Mouse (Mus musculus): ENCODE data around the gene Sfrp4. TPM values are rescaled to one million over a fixed set of nuclear protein-coding genes. Genes with fewer than 3 reads are reported as not detected.

Gene Sfrp4
- total RNA-seq, 2 experiments from 2014 or later: 0.49 to 1.7 TPM

DNA sequence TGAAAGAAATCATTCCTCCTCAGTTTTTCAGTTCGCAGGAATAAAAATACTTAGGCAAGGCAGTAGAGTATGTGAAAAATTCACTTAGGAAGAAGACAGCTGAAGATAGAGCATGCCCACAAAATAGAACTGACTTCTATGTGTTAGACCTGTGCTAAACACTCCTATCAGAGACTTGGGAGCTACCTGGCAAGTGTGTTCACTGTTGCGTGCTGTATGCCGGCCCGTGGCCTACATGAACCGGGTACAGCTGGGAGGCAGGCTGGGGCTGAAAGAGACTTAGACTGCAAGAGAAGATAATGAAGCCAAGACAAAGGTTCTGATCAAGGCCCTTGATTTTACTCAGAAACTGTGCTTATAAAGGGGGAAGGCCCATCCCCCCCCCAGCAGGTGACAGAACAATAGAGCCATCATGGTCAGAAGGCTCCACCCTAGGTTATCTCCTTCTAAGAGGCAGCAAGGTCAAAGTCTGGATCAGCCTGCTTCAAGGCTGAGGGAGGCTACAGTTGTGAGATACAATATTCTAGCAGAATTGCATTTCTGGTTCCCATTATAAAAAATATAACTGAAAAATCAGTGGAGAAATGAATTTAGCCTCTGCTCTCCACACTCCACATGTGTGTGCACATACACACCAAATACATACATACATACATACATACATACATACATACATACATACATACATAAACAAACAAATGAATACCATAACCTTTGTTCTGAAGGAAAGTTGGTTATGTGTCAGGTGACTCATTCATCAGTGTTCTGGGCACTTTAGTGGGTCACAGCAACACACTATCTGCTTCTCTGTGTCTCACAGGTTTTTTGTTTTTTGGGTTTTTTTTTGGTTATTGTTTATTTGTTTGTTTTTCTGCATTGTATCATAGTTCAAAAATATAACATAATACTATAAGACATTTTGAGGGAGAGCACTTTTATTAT, 8.1 kb downstream of the Sfrp4 start:
- no peak for ATAC-seq (replicated peaks; ENCODE audit: poor library complexity)

DNA sequence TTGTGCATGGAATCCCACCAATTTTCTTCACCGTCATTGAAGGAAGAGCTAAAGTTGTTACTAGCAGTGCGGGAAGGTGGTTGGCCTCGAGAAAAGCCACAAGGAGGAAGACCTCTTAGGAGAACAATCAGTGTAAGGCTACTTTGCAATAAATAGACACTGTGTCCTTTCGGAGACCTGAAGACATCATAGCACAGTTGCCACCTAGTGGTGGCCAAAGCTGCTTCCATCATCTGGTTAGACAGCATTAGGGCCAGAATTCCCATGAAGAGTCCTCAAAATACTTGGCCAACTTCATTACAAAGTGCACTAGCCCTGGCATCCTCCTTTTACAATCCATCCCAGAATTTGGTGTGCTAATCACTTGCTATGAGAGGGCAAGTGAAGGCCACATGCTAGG, 13.2 kb downstream of the Sfrp4 start:
- ATAC-seq (replicated peaks; ENCODE audit: poor library complexity): peak; percentile 79

DNA sequence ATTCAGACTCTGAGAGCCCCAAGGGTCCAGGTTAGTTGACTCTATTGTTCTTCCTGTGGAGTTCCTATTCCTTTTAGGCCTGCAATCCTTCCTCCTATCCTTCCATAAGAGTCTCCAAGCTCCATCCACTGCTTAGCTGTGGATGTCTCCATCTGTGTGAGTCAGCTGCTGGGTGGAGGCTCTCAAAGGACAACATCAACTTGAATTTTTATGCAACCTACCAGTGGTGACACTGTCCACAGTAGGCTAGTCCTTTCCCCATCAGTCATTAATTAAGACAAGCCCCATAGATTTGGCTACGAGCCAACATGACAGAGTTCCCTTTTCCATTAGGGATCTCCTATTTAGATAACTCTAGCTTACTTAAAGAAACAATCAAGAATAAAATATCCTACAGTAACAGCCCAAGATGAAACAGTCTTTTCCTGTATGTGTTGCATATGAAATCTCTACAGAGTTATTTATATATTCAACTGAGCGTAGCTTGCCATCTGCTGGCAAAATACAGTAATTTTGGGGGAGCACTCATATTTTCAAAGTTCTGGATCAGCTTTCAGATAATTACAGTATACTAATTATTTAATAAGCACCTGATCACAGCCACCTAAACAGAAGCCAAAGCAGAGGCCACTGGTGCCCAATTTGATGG, 17.4 kb downstream of the Sfrp4 start:
- ATAC-seq (replicated peaks; ENCODE audit: poor library complexity): peak; percentile 64

DNA sequence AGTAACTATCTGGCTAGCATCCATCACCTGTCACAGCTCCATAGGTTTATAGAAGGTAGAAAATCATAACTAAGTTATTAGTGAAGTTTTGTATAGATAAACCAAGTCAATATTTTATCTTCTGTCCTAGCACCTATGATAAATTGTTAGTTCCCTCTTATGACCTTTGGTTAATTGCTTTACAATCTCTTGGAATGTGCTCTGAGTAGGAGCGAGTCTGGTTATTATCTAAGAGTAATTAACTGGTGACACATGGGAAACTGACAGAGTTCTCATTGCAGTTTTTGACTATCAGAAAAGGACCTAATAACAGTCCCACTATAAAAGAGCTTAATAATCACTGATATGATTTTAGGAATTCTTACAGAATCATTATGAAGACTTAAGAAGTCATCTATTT, 20.6 kb downstream of the Sfrp4 start:
- no peak for ATAC-seq (replicated peaks; ENCODE audit: poor library complexity)

DNA sequence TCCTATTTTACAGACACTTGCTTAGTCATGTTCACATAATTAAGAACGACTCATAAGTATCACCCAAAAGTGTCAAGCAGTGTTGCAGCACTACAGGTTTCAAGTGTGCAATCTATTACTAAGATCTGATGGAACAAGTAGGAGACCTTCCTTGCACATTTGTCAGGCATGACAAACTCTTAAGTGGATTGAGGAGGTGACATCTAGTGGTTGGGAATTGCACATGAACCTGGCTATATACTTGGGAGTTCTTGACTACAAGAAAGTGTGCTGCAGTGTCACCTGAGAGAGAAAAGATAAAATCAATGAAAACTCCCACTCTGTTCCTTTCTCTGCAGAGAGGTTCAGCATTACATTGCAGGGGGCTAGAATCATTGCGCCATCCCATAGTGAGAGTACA, 21.3 kb downstream of the Sfrp4 start:
- no peak for ATAC-seq (replicated peaks; ENCODE audit: poor library complexity)

DNA sequence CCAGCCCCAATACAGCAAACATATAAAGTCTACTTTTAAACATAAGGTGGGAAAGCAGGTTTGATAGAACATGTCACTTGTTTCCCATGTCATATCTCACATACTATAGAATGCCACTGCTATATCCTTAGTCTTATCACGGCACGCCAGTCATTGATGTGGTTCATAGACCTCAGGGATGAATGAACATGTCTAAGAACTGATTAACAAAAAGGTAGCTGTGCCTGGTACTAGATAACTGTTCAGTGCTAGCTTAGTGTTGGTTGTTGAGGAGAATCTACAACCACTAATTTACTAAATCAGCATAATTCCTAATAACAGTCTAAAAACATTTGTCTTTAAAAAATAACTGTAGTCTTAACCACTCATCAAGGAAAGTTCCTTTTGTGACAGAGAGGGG, 26.9 kb downstream of the Sfrp4 start:
- peak; percentile 99 for ATAC-seq (replicated peaks; ENCODE audit: poor library complexity)

DNA sequence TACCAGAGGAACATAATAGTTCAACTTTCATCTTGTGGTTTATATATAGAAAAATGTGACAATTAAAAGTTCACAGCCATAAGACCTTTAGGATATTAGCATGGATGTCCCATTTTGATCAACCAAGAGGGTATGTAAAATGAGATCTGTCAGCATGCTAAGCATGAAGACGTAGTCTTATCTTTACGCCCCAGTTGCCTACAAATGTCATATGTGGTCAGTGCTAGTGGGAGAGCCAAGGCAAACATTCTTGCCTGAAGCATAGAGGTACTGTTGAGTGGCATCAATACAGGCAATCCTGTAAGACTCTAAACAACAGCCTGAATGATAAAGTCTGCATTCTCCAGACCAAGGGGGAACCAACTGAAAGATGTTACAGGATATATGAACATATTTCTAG, 29.5 kb downstream of the Sfrp4 start:
- peak; percentile 27; the same call in 1 of the 2 replicates for ATAC-seq (replicated peaks; ENCODE audit: poor library complexity)

DNA sequence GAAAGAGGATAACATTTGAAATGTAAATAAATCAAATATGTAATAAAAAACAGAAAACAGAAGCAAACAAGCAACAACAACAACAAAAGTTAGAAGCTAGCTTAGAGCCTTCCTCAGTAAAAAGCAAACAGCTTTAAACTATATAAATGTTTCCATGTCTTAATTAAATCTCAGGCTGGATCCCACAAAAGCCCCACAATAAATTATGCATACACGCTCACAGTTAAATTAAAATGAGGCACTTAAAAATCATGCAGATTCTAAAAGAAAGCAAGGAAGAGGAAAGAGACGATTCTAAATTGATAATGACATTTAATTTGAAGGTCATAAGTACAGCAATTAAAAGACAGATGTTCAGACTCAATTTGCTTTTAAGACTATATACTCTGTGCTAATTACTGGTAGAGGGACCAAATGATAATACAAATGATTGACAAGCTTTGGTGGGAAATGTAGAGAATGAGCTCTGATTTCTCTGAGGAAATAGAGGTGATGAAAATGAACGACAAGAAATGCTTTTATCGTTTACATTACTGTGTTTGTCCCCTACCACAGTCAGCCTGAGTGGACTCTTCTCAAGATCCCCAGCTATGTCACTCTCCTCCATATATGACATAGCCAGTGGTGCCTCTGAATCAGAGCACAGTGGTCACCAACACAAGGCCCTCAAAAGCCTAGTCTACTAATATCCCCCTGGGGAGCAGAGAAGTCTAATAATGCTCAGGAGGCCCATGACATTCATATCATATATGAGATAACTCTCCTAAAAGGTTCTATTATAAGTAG, 45.6 kb downstream of the Sfrp4 start:
- ATAC-seq (replicated peaks; ENCODE audit: poor library complexity): no peak

DNA sequence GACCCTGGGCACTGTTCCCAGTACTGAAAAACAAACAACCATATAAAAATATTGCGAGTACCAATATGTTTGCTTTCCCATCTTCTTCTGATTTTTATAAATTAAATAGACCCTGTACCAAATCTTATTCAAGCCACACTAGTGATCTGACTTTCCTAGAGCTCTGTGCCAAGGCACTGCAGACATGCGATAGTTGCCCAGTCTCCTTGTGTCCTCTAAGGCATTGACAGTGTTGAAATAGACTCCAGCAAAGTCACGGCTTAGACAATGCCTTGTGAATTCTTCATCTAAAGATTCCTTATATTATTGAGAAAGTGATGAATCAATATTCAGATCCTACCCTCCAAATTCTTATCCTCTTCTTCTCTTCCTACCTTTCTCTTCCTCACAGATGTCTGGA, 51.1 kb downstream of the Sfrp4 start:
- ATAC-seq (replicated peaks; ENCODE audit: poor library complexity): no peak

DNA sequence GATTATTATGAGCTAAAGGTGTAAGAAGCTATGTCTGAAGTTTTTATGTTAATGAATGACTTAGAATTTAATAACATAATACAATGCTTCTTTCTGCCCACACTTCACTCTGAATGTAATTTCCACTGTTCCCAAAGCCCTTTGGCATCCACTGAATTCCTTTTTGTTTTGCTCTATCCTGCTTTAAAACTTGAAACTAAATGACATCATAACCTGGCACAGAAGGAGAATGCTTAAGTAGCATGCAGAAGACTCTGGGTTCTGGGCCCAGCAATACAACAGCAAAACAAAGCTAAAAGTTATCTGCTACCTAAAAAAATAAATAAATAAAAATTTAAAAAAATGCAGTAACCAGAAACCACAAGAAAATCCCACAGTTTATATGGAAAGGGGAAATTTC, 51.7 kb downstream of the Sfrp4 start:
- no peak for ATAC-seq (replicated peaks; ENCODE audit: poor library complexity)

Other genes starting within 250 kb of the Sfrp4 start
- gene Stard3nl, start 227.3 kb upstream of the Sfrp4 start, total RNA-seq (2015): 24.9 and 37.3 TPM in 2 replicates
- gene Stard3nl, start 227.3 kb upstream of the Sfrp4 start, total RNA-seq (2017): 20.0 and 25.9 TPM in 2 replicates
- gene Epdr1, start 3.2 kb upstream of the Sfrp4 start, total RNA-seq (2015): 7.4 and 14.0 TPM in 2 replicates
- 2.5 and 10.0 TPM in 2 replicates for gene Epdr1, start 3.2 kb upstream of the Sfrp4 start, total RNA-seq (2017)
- gene Nme8, start 74.7 kb downstream of the Sfrp4 start, total RNA-seq (2015): not detected in 2 replicates
- not detected in 2 replicates for gene Nme8, start 74.7 kb downstream of the Sfrp4 start, total RNA-seq (2017)
- gene Gpr141, start 201.2 kb downstream of the Sfrp4 start, total RNA-seq (2015): 18.1 and 20.8 TPM in 2 replicates
- gene Gpr141, start 201.2 kb downstream of the Sfrp4 start, total RNA-seq (2017): 24.5 and 24.9 TPM in 2 replicates

Data from megakaryocyte progenitor cell, adult 5-6 weeks (primary cell).